Mouse (Mus musculus) kidney, postnatal 36 days (tissue): ENCODE measurements around the gene Bod1l.

Experiments
- DNase-seq, 2 experiments: peaks; one replicate each; pipeline ENCODE4 v3.0.0; 2021 to 2022; ENCODE audit warnings: mixed read lengths in 2 of 2

Gene Bod1l

DNA sequence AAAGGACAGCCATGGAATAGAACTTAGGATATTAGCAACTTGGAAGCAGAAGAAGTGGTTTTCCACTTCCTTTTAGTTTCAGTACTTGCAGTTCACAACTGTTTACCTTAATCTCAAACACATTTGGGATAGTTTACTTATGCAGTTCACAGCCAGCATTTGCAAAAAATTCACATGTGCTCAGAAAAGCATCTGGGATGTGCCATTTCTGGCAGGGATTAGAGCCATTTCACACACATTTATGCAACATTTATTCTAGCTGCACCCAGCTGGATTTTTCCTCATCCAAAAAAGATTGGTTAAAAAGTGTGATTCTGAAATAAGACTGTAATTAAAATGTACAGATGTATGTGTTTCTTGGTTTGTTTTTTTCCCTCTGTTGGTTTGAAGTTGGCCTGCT, 49.7 kb downstream of the Bod1l start:
- no peak for DNase-seq

GRCm38 (mm10) chr5:41790517-41790916, 53.6 kb downstream of the Bod1l start:
- DNase-seq, result peak; percentile 21 to 27

GRCm38 (mm10) chr5:41788877-41789276, 55.2 kb downstream of the Bod1l start:
- DNase-seq, result no peak

- DNase-seq, result no peak
Measured at GRCm38 (mm10) chr5:41781890-41782289, 62.2 kb downstream of the Bod1l start.

GRCm38 (mm10) chr5:41780026-41780425, 64.1 kb downstream of the Bod1l start:
- DNase-seq, result no peak

- DNase-seq, result no peak
Measured at GRCm38 (mm10) chr5:41775728-41776127, 68.4 kb downstream of the Bod1l start.

DNA sequence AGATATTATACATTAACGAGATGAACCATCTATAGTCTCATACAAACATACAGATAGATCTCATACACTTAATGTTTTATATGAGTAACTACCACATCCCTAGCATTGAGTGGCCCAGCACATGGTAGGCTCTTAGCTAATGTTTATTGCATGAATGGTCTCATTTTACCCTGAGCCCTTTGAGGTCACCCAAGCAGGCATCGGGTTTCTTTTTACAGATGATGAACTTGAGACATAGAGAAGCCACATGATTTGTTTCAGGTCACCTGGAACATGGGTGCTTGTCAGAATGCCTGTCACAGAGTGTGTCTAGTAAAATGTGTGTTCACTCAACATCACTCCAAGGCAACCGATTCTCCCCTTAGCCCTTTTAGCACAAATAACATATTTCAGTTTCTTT, 68.8 kb downstream of the Bod1l start:
- no peak for DNase-seq

- peak; percentile 83 to 96 for DNase-seq
Measured at GRCm38 (mm10) chr5:41768382-41769040, 75.6 kb downstream of the Bod1l start.

GRCm38 (mm10) chr5:41767296-41768200, 76.6 kb downstream of the Bod1l start:
- no peak for DNase-seq

DNA sequence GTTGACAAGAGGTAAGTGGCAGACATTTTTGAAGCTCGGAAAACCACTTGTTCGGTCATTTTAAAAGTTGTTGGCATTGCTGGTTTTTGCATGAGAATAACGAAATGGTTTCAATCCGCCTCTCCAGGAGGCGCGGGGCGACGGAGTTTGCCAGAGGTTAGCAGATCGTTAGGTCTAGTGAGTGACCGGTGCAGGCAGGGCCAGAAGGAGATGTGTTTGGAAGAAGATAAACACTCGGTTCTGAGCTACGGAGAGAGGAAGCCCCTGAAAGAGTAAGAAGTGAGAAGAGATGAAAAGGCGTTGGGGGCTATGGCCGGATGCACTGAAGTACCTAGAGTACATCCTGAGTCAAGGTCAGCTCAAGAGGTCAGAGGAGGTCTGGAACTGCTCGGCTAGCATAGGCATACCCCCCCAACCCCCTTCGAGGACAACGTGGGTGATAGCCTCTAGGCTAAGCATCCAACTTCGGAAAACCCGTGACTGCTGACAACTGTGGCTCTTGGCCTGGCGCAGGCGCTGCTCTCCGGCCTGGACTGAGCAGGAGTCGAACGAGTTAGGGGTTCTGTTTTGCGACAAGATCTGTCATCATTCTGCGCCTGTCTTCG, 77.6 kb downstream of the Bod1l start:
- DNase-seq, result no peak

- DNase-seq, result no peak
Measured at GRCm38 (mm10) chr5:41765626-41766405, 78.3 kb downstream of the Bod1l start.

DNA sequence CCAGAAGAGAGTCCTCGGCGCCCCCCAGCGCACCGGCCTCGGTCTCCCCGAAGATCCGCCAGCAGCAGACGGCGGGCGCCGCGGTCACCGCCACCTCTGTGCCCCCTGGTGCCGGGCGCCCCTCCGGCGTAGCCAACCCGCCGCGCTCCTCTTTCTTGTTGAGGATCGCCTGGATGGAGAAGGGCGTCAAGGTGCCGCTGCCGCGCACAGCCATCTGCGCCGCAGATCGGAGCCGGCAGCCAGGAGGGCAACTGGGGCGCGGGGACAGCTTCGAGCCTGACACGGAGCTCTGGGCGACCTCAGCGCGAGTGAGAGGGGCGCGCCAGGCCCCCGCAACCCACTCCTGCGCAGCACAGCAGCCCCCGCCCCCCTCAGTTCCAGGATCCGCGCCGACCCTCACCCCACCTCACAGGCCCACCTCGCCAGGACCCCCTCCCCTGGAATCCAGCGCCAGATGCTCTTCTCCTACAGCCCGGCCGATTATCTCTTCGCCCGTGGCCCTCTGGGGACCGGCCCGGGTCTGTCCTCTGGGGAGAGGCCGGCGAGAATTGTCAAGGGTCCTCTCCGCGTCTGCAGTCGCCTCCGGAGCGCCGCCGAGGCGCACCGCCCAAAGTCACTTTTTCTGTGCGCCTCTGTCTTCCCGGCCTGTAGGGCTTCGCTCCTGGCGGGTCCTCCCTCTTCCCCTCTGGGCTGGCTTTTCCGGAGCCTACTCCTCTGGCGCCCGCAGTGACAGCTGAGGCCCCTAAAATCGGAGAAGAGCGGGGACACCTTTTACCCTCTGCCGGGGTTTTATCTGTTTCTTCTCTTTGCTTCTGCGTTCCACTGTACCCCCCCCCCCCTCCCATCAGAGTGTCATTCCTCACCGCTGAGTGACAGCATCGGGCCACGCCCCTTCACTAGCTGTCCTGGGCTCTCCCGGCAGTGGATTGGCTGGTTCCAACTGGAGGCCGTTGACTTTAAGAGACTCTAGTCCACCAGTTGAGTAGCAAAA, 80.1 kb downstream of the Bod1l start, which contains the start of gene Nkx3-2:
Nkx3-2 (minus strand) TSS at position 771 of the 991 bp plus-strand sequence.
- no peak for DNase-seq

DNA sequence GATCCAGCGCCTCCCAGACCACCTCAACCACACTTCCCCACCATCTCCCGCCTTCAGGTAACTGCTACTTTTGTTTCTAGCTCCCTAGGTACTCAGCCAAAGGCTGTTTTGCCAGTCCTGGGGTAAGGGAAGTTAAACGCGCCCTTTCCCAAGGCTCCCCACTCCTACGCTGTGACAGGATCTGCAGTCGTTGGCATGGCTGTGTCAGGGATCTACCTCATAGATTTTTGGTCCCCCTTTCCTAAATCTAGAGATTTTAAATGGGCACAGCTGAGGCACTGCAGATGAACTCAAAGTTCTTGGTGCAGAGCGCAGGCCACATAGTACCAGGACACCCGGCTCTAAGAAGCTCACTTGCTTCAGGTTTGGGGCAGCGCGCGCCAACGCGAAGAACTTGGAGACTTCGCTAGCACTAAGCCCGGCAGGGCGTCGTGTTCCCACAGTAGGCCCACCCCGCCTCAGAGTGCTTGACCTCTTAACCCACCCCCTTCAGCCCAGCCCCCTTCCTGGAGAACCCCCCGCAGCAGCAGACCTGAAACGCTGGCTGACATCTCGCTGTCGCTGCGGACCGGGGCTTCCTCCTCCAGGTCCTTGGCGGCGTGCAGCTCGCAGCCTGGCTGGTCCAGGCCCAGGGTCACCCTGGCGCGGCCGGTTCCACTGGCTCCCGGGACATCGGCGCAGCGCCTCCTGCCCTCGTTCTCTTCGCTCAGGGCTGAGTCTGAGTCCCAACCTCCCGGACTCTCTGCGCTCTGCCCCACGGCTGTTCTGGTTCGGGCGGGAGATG, 81.0 kb downstream of the Bod1l start:
- peak in 1 of 2 experiments; percentile 23 for DNase-seq

- DNase-seq, result no peak
Measured at GRCm38 (mm10) chr5:41762141-41762946, 81.8 kb downstream of the Bod1l start.

- peak; percentile 8 to 64 for DNase-seq
Measured at GRCm38 (mm10) chr5:41761509-41762140, 82.5 kb downstream of the Bod1l start.

GRCm38 (mm10) chr5:41760831-41761508, 83.1 kb downstream of the Bod1l start:
- DNase-seq, result no peak

DNA sequence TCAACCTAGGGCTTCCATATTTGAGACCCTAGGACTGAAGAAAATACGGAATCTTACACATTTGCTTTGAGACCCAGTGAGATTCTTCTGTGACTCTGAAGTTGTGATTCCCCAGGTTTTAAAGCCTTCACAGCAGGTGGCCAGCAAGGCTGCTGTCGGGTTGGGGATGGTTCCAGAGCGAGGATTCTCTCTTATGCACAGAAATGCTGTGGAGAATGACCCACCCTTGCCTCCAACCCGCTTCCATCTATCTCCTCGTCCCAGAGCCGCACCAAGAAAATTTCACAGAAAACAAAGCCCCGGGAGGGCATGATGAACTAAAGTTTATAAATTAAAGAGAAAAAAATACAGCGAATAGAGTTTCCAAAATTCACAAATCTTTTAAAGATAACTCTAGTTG, 84.0 kb downstream of the Bod1l start:
- no peak for DNase-seq
